Mouse (Mus musculus) cerebral cortex, adult 2 months (tissue): ENCODE results near the gene Tefm.

Experiments used
- WGBS: fragments of 180-500 bp; shearing (Covaris S2); methylation state at CpG from one replicate; pipeline ENCODE4 v1.1.7; 2018; 5-methylcytosine and 5-hydroxymethylcytosine counted together

The Tefm gene

GRCm38 (mm10) chr11:80090555-80091164 lies 51.3 kb downstream of the Tefm start:
- WGBS, result 41% methylated on average over 3 of the region's 3 CpGs

GRCm38 (mm10) chr11:80089817-80090214 lies 52.2 kb downstream of the Tefm start:
- 1% methylated on average over 14 of the region's 14 CpGs for WGBS

- 4% methylated on average over 57 of the region's 57 CpGs for WGBS
Observed at GRCm38 (mm10) chr11:80088917-80089816, 52.8 kb downstream of the Tefm start, which contains the start of gene Atad5. Gene Atad5, plus strand, starts transcription at chr11:80089400.

GRCm38 (mm10) chr11:80086844-80087243 lies 55.1 kb downstream of the Tefm start:
- 11% methylated on average over 5 of the region's 5 CpGs for WGBS
